Mouse (Mus musculus) embryonic fibroblast, embryonic 13.5 days (primary cell): ENCODE results near the gene Sema4c.

ENCODE experiments used
- CTCF ChIP-seq: IDR thresholded peaks from 2 replicates; pipeline ENCODE4 v1.5.1; 2011; ENCODE audit warnings: mild to moderate bottlenecking, control low read depth, low read length, moderate library complexity, borderline replicate concordance; ENCODE audit not compliant: insufficient read depth
- POLR2A ChIP-seq: IDR thresholded peaks from 2 replicates; pipeline ENCODE4 v1.6.1; 2011; ENCODE audit warnings: low read depth, mild to moderate bottlenecking, control low read depth, low read length, moderate library complexity

DNA sequence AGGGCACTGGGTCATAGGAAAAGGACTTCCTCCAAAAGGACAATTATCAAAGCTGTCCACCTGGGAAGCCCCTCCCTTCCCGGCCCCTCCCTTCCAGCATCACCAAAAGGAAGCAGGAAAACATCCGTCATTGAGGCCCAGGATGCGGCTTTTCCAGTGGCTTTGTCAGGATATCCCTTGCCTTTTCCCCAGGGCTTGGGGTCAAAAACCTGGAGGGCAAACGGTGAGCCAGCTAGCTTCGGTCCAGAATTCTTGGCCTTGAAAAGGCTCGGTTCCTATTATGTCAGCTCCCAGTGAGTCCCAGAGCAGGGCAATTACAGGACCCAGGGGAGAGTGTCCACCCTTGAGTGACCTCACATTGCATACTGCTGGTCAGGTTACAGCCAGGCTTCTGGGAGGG lies 2.8 kb upstream of the Sema4c start:
- TF ChIP-seq POLR2A (no peak), CTCF (no peak)
